Mouse (Mus musculus): Measurements from ENCODE around the gene Ftl1.

- no peak; the same call in 1 of the 2 replicates for TF ChIP-seq POLR2A (IDR thresholded peaks at IDR 0.05; ENCODE audit: low read depth, low read length)
- no peak for TF ChIP-seq CTCF (IDR thresholded peaks at IDR 0.05; ENCODE audit: borderline replicate concordance, insufficient read depth, low read length)
These were observed 2.9 kb downstream of the Ftl1 start for GRCm38 (mm10) chr7:45456721-45457203.
